Mouse (Mus musculus): ENCODE results near the gene Tmprss7.

Gene Tmprss7

DNA sequence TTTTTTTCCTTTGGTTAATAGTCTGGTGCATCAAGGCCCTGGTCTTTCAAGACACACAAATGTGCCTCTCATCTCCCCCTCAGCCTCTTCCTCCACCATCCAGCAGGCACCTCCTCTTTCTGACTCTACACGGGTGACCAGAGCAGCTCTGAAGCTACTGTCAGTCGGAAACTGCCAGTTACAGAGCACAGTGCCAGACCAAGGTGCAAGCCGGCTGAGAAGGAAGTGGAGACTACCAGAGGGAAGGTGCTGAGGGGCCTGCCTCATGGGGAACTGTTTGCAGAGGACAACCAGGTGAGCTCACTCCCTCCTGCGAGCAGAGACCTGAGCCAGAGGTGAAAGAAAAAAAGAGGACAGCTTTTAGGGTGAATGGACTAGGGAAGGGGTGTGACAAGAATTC lies 83.2 kb downstream of the Tmprss7 start, which contains the start of gene Gcsam:
TSS of gene Gcsam (plus strand) at position 114 of the 400 bp plus-strand sequence.
- no peaks in the 10 kb centered on the region for H3K27me3 ChIP-seq (ENCODE audit: insufficient read depth, low read length)
- no peak within 1 kb of the TSS for H3K4me3 ChIP-seq (replicated peaks; ENCODE audit: low read length)

DNA sequence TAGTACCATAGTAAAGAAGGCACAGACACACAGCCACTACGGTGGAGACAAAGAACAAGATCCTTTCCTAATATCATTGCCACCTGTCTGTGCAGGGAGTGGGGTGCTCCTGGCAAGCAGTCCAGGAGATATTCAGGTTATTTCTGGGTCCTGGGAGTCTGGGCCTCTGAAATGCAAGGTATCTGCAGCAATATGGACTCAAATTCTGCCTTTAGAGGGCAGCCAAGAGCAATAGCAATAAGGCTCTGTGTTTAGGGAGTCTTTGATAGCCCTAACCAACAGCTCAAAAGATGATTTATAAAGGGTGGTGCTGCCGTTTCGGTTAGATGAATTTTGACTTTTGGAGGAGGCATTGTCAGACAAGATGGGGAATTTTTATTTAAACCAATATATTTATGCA lies 84.2 kb downstream of the Tmprss7 start:
- peak; percentile 49 for TF ChIP-seq CTCF (conservative IDR thresholded peaks at IDR 0.05; ENCODE audit: low read length)
- TF ChIP-seq POU5F1 (IDR thresholded peaks at IDR 0.05; ENCODE audit: borderline replicate concordance, low read length), result no peak

More for the DNA sequence above, 83.2 kb downstream of the Tmprss7 start, which contains the start of gene Gcsam:
- no peaks in the 10 kb centered on the region for H3K9me3 ChIP-seq (ENCODE audit: low read length)
- H3K4me1 ChIP-seq (replicated peaks; ENCODE audit: low read depth, low read length), result peaks cover 13% of the 10 kb centered on the region; the same call in 1 of the 2 replicates
- no peaks in the 10 kb centered on the region for H3K36me3 ChIP-seq (ENCODE audit: insufficient read depth, low read length)
- TF ChIP-seq CTCF (conservative IDR thresholded peaks at IDR 0.05; ENCODE audit: low read length), result no peak
- TF ChIP-seq POU5F1 (IDR thresholded peaks at IDR 0.05; ENCODE audit: borderline replicate concordance, low read length), result no peak
- TF ChIP-seq NANOG (IDR thresholded peaks at IDR 0.05; ENCODE audit: borderline replicate concordance, low read length), result no peak

DNA sequence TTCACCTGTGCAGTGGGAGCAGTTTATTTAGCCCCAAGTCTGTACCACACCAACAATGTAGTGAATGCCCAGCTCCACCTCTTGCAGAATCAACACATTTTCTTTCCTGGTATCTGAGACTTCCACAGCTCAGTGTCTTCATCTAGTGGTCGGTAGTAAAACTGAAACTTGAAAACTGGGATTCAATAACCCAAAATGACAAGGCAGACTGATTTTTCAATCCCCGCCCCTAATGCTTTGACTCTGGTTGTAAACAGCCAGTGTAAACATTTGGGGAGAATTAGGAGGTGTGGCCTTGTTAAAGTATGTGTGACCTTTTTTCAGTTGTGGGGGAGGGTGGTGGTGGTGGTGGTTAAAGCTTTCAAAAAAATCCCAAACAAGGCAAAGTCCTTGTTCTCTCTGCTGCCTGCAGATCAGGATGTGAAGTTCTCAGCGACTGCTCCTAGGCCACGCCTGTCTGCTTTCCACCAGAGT lies 84.9 kb downstream of the Tmprss7 start:
- Histone ChIP-seq H3K9me3 (ENCODE audit: low read length) (no peaks in the 10 kb centered on the region), H3K36me3 (ENCODE audit: insufficient read depth, low read length) (no peaks in the 10 kb centered on the region), H3K4me1 (replicated peaks; ENCODE audit: low read depth, low read length) (peaks cover 13% of the 10 kb centered on the region; the same call in 1 of the 2 replicates), H3K4me3 (replicated peaks; ENCODE audit: low read length) (no peak overlapping the region), H3K27me3 (ENCODE audit: insufficient read depth, low read length) (no peaks in the 10 kb centered on the region)
- TF ChIP-seq CTCF (conservative IDR thresholded peaks at IDR 0.05; ENCODE audit: low read length) (peak; percentile 28; the same call in 1 of the 2 replicates), NANOG (IDR thresholded peaks at IDR 0.05; ENCODE audit: borderline replicate concordance, low read length) (no peak), POU5F1 (IDR thresholded peaks at IDR 0.05; ENCODE audit: borderline replicate concordance, low read length) (no peak)

More for the DNA sequence above, 84.2 kb downstream of the Tmprss7 start:
- Histone ChIP-seq H3K27me3 (ENCODE audit: insufficient read depth, low read length) (no peaks in the 10 kb centered on the region), H3K4me3 (replicated peaks; ENCODE audit: low read length) (no peak overlapping the region), H3K36me3 (ENCODE audit: insufficient read depth, low read length) (no peaks in the 10 kb centered on the region), H3K9me3 (ENCODE audit: low read length) (no peaks in the 10 kb centered on the region), H3K4me1 (replicated peaks; ENCODE audit: low read depth, low read length) (peaks cover 13% of the 10 kb centered on the region; the same call in 1 of the 2 replicates)
